Mouse (Mus musculus): ENCODE data around the gene Parp16.

Parp16 gene

DNA sequence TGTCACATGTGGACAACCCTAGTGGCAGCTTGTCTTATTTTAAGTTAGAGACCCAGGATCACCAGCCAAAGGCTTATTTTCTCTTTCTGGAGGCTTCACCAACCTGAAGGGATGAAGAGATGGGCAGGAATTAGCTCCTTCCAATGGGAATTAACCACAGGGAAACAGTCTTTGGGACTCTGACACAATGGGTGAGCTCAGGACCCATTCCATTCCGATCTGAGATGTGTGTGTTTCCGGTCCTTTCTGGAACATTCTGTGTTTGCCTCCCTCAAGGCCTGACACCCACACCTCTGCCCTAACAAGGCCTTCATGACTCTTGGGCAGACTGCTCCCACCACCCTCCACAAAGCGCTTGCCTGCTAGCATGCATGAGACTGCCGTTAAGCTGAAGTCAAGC is at the start of gene Parp16:
Gene Parp16 (plus strand): TSS at position 301 of the 400 bp plus-strand sequence.
- DNase-seq, result no peak

DNA sequence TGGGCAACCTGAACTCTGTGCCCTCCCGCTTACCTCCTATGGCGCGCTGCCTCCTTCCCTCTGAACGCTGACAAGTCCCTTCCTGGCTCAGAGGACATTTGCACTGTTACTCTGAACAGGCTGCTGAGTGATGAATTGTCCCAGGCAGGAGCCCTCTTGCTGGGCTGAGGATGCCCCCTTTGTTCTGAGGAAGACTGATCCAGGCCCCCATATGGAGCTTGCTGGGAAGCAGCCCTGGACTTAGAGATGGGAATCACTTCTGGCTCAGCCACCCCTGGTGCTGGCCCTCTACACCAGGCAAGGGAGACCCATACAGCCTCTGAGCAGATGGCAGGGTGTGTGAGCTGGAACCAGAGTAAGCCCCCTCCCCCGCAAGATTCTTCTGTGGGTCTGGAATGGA is 49.2 kb upstream of the Parp16 start:
- no peak for DNase-seq

DNA sequence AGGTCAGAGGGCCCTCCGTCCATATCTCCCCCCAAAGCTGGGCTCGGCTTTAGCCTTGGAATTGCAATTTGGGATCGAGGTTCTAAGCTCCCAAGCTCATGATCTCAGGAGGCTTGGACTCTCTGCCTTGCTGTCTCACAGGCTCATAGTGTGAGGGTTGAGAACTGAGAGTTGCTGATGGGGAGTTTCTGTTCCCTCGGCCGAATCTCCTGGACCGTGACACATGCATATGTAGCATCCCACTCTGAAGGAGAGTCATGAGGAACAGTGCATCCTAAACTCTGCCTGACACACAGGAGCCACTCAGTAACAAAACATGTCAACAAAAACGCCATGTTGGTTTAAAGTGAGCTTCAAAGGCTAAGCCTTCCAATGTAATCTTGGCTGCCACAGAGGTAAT is 46.6 kb upstream of the Parp16 start:
- no peak for DNase-seq

GRCm38 (mm10) chr9:65152711-65153330 is 42.3 kb upstream of the Parp16 start:
- no peak for DNase-seq

GRCm38 (mm10) chr9:65153331-65153711 is 41.8 kb upstream of the Parp16 start:
- DNase-seq, result no peak

DNA sequence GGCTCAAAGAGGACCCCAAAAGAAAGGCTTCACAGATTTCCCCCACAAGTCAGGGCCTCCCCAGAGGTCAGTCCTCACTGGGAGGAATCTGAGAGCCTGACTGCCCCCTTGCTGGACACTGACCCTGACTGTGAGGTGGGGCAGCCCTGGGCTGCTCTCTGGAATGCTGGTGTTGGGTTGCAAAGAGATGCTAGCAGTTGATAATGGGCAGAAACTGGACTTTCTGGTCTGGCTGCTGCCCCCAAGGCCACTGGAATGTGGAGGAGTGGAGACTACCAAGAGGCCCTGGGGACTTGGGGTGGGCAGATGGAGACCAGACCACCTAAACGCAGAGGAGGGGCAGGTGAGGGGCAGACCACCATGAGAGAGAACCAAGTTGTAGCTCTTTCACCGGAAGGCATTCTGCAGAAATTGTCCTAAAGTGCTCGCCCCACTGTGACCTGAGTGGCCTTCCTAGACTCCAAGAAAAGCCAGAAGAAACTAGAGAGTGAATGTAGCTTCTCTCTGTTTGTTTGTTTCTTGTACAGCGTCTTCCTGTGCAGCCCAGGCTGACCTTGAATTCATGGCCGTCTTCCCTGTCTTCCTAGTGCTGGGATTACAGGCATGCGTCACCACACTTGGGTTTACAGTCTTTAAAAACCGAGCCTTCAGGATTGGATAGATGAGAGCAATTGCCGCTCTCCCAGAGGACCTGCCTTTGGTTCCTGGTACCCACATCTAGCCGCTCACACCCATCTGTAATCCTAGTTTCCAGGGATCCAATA is 40.3 kb upstream of the Parp16 start:
- DNase-seq, result no peak

DNA sequence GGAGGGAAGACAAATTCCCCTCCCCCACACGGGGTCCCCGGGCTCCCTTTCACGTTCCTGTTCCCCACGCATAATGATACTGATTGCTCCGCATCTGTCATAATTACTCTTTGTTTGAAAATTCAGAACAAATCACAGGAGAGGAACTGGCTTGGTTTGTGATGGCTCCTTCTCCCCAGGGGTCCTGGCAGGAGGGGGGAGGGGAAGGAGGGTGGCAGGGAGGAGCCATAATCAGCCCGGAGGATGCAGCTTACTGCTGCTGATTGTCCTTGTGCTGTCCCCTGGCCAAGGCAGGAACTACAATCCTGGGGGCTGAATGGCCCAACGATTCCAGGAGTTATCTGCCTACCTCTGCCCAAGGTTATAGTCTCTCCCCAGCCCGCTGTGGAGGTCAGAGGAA is 38.5 kb upstream of the Parp16 start:
- DNase-seq, result no peak

- no peak for DNase-seq
These were observed 37.5 kb upstream of the Parp16 start for GRCm38 (mm10) chr9:65157631-65158030.

- DNase-seq, result no peak
These were observed 34.0 kb upstream of the Parp16 start for GRCm38 (mm10) chr9:65161188-65161587.

- DNase-seq, result no peak
These were observed 33.3 kb upstream of the Parp16 start for GRCm38 (mm10) chr9:65161881-65162280.

DNA sequence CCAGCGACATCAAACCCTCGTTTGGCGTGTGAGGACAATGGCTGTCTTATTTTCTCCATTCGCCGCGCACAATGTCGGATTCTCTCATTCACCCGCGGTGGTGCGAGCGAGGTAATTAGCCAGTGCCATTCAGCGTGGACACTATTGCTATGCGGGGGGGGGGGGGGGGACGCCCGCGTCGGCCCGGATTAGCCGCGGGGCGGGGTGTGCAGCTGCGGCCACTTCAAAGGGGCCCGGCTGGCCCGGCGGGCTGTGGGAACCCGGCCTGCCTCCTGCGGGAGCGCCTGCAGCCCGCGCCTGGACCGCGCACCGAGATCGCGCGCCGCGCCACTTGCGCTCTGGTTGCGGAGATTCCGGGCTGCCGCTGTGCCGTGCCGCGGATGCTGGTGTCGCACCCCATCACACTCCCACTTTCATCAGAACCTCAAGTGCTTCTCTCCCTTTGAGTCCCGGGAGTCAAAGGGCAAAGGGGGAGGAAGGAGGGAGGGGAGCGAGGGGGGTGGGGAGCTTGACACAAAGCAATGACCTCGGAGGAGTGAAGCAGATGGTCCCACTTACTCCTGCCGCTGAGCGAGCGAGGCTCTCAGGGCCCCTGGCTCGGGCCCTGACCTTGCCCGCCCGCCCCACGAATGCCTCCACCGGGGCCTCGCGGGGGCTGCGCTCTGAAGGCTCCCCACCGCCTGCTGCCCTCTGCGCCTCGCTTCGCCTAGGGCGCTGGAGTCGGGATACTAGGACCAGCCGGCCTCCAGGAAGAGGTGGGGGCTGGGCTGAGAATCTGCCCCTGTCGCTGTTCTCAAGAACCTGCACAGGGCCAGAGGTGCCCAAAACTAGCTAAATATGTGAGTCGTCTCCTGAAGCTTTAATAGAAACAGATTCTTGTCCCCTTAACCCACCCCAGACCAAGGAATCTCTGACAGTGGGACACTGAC is 32.2 kb upstream of the Parp16 start:
- no peak for DNase-seq

DNA sequence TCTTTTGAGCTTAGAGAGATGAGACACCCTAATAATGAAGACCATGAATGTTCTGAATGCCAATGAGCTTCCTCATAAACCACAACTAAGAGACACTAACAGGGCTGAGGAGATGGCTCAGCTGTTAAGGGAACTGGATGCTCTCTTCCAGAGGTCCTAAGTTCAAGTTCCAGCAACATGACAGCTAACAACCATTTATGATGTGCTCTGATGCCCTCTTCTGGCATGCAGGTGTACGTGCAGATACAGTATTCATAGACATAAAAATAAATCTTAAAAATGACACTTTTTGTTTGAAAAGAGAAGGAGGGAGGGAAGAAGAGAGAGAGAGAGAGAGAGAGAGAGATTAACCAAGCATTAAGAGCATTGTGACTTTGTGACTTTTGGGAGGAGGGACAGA is 30.3 kb upstream of the Parp16 start:
- no peak for DNase-seq

DNA sequence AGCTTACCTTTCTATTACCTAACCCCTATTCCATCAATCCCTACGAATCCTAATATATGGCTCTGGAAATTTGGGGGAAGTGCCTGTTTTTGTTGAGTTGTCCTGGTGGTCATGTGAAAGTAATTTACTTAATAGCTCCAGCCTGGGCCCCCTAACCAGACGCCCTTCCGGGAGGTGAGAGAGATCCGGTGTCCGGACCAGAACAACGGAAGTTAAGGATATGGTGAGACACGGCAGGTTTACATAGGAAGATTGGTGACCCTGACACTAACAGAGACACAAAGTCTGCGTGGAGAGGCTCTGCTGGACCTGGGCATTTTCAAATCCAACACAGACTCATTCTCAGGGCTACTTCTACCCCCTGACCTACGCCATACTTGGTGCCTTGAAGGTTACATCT is 28.8 kb upstream of the Parp16 start:
- DNase-seq, result no peak

DNA sequence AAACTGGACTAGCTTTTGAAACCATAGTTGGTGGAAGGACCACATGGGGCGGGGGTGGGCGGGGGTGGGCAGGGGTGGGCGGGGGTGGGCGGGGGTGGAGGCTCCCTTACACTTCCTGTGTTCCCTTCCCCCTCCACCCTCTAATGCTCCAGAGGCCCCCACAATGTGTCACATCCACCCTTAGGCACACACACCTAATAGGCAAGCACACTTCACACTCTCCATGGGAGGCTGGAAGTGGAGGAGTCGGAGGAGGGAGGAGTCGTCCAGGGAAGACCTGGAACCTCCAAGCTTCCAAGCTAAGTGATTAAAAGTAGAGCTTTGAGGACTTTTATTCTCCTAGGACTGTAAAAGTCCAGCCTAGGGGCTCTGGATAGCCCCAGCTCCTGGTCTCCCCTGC is 26.6 kb upstream of the Parp16 start:
- DNase-seq, result no peak

DNA sequence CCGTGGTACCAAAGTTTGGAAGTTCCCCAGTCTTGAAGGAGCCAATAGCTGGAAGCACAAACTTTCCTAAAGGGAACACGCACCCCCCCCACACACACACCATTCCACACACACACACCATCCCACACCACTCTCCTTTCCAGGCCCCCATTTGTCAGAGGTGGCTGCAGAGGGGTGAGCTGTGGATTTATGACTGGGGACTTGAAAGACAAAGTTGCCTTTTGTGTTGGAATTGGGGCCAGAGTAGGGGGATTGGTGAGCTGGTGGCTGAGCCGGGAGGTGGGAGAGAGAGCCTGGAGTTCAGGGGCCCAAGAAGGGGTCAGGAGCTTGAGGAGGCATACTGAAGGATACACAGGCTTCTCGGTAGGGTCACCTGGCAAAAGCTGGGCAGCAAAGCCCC is 26.2 kb upstream of the Parp16 start:
- DNase-seq, result no peak

GRCm38 (mm10) chr9:65172654-65173053 is 22.5 kb upstream of the Parp16 start:
- DNase-seq, result no peak

- DNase-seq, result no peak
These were observed 19.8 kb upstream of the Parp16 start for GRCm38 (mm10) chr9:65175234-65175938.

GRCm38 (mm10) chr9:65175939-65176871 is 18.9 kb upstream of the Parp16 start:
- no peak for DNase-seq

- no peak for DNase-seq
These were observed 17.7 kb upstream of the Parp16 start for GRCm38 (mm10) chr9:65177497-65177896.

DNA sequence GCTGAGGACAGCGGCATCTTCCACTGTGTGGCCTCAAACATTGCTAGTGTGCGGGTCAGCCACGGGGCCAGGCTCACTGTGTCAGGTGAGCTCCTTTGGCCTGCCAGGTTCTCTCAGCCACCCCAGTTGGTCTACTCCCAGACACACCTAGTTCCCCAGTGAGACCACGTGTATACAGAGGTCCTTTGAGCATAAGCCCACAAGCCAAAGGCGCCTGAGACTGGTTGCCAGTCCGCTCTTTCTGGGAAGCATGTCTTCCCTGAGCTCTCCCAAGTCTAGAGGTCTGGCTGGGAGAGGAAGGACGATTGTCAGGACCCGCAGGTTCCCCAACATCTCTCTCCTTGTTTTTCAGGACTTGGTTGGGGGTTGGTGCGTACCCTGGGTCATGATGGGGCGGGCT is 17.2 kb upstream of the Parp16 start:
- DNase-seq, result no peak

GRCm38 (mm10) chr9:65178336-65179213 is 16.6 kb upstream of the Parp16 start:
- no peak for DNase-seq

Data from thymus, postnatal 25 days (tissue).